Mouse (Mus musculus) right cerebral cortex, postnatal 14 days (tissue): ENCODE data around the gene Sectm1a.
"Not testable (repeated sequence)": the region's sequence is repeated elsewhere in the genome, so short reads cannot be mapped to it uniquely, and the experiment has no call there.

Experiments used
- DNase-seq: peaks from one replicate; pipeline ENCODE4 v3.0.0; 2022

Sectm1a gene

DNA sequence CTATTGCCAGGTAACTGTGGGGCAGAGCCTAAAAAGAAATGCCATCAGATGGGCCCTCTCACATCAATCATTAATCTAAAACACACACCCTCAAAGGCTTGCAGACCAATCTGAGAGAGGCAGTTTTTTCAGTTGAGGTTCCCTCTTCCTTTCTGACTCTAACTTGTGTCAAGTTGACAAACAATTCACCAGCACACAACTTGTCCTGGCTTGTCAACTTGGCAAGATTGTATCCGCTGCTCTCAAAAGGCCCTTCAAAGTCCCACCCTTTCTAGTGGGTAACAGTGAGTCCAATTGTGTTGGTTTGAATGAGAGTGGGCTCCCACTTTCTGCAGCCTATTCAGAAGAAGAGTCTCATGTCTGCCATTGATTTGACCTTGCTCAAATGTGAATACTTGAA, 35.7 kb downstream of the Sectm1a start:
- no peak for DNase-seq

GRCm38 (mm10) chr11:121043025-121043424, 38.0 kb downstream of the Sectm1a start:
- not testable (repeated sequence) for DNase-seq

GRCm38 (mm10) chr11:121042480-121042879, 38.5 kb downstream of the Sectm1a start:
- no peak for DNase-seq

GRCm38 (mm10) chr11:121041636-121042035, 39.4 kb downstream of the Sectm1a start:
- no peak for DNase-seq

DNA sequence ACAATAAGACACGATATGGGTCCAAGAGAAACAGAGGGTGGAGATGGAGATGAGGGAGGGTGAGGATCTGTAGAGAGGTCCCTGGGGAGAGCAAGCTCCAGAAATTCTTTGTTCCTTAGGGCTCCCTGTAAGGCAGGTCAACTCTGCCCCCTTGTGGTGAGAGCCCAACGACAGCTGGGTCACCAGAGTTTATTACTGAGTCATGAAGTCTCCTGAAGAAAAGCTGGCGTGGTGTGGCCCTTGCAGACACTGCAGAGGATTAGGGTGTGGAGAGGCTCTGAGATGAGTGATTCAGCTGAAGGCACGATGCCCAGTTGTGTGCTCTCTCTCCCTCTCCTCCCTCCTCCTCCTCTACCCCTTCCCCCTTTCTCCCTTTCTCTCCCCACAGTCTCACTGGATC, 39.8 kb downstream of the Sectm1a start:
- DNase-seq, result peak; percentile 89

- DNase-seq, result no peak
Measured at GRCm38 (mm10) chr11:121039302-121039701, 41.7 kb downstream of the Sectm1a start, which contains the start of gene Cd7. Cd7 (minus strand) TSS chr11:121039418.

GRCm38 (mm10) chr11:121038366-121039240, 42.4 kb downstream of the Sectm1a start:
- no peak for DNase-seq

- DNase-seq, result no peak
Measured at GRCm38 (mm10) chr11:121033118-121033517, 47.9 kb downstream of the Sectm1a start.

- DNase-seq, result no peak
Measured at GRCm38 (mm10) chr11:121027259-121027658, 53.8 kb downstream of the Sectm1a start.

GRCm38 (mm10) chr11:121024163-121024562, 56.9 kb downstream of the Sectm1a start:
- DNase-seq, result no peak

DNA sequence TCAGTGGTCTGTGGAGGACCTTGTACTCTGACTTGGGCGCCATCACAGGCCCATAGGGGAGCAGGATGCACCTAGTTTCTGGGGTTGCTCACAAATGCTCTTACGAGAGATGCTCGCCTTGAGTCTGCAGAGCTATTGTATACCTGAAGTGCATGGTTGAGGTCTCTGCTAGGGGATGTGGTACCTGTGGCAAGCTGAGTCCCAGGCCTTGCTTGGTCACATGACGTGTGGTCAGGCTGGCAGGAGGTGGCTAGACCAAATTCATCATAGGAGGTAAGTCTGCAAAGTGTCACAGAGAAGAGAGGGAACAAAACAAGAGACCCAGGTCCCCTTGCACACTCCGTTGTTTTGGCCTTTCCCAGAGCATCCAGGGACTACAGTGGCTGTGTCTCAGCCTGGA, 61.5 kb downstream of the Sectm1a start:
- no peak for DNase-seq

- DNase-seq, result peak; percentile 68
Measured at GRCm38 (mm10) chr11:121017703-121018102, 63.3 kb downstream of the Sectm1a start.
